Mouse (Mus musculus): ENCODE data around the gene Igf1r.
A peak's percentile ranks its signal among the peaks of the same experiment; 100 is the strongest.

The Igf1r gene

DNA sequence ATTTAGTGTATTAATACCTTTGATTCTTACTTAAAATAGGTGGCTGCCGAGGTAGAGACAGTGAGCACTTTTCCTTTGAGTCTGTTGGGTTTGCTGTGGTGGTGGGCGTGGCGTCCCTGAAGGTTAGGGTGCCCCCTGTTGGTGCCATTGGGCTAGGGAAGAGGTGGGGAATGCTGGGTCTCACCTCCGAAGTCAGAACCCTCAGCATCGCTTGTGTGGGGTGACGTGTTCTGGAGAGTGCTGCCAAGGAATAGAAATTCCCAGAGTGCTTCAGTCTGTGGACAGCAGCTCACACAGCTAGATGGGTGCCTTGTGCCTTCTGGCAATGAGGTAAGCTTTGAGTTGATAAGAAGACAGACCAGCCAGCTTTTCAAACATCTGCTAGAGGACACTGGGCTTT is 102.3 kb downstream of the Igf1r start:
- DNase-seq: no peak

DNA sequence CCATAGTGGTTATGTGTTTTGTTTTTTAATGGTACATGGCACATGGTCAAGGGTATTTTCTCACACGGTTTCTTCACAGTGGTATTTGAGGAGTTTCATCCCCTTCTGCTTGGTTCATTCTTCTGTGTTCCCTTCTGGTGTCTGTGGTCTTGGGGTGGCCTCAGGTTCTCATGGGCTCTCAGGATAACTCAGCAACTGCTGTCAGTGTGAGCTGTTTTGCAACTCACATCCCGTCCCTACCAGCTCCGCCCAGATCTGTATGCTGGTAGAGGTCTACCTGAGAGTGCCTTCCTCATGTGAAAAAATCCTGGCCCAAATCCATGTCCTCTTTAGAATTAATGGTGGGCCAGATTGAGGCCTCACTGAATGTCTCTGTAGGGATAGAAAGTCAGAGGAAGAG is 104.4 kb downstream of the Igf1r start:
- no peak for DNase-seq

GRCm38 (mm10) chr7:68059690-68060089 is 107.1 kb downstream of the Igf1r start:
- no peak for DNase-seq

GRCm38 (mm10) chr7:68061434-68061833 is 108.8 kb downstream of the Igf1r start:
- DNase-seq: no peak

GRCm38 (mm10) chr7:68062170-68062848 is 109.7 kb downstream of the Igf1r start:
- no peak for DNase-seq

DNA sequence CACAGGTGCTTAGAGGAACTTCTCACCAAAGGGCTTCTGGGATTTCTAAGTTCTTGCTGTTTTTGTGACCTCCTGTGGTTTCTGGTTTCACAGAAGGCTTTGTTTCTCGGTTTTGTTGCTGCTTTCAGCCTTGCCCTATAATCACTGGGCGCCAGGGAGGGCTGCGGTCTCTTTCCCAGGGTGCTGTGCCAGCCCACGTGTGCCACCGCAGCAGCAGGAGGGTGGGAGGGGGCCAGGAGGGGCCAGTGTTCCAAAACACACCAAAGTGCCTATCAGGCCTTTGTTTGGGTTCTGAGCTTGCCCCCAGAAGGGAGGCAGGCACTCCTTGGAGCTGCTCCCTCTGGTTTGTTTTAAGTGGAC is 110.2 kb downstream of the Igf1r start:
- no peak for DNase-seq

GRCm38 (mm10) chr7:68063711-68064110 is 111.1 kb downstream of the Igf1r start:
- DNase-seq: no peak

DNA sequence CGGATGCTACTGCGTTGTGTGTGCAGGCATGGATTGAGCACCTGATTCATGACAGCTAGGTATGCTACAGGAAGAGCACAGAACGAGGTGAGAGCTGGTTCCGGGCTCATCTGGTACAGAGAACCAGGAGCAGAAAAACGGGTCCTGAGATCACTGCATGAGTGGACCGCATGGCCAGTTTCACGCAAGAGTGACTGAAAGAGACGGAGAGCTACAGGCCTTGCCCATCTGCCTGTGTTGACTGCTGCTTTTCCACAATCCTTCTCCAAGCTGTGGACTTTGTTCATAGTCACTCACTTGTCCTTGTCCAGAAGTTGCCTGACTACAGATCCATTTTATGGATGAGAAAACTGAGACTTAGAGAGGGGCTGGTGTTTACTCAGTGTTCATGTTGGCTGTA is 111.5 kb downstream of the Igf1r start:
- DNase-seq: no peak

DNA sequence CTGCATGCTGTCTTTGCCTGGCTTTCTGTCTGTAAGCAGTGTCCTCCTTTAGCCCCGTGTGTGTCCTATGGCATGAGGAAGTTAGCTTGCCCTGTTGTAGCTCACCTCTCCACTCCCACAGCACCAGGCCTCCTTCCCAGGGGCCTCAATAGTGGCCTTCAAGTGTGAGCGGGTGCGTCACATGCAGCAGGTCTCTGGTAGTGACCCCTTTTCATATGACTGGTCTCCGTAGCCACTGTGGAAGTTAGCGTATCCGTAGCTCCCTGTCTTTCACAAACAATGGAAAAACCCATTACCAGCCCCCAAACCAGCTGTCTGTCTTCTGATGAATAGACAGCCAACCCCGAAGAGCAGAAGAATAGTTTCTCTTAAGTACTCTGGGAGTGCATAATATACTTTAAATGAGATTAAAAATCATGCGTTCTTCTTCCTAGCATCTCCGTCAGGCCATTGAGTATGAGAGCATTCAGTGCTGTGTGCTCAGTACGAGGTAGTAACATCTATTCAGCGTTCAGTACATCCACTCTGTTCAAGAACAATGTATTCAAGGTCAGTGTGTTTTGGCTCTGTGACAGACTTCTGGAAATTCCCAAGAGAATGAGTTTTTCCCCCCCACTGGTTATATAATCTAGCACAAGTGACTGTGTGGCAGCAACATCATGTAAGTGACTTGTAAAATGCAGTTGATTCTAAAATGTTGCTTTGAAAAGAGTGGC is 112.2 kb downstream of the Igf1r start:
- DNase-seq: no peak

GRCm38 (mm10) chr7:68065904-68066303 is 113.3 kb downstream of the Igf1r start:
- DNase-seq: no peak

- DNase-seq: no peak
These were observed 114.7 kb downstream of the Igf1r start for GRCm38 (mm10) chr7:68067321-68067720.

DNA sequence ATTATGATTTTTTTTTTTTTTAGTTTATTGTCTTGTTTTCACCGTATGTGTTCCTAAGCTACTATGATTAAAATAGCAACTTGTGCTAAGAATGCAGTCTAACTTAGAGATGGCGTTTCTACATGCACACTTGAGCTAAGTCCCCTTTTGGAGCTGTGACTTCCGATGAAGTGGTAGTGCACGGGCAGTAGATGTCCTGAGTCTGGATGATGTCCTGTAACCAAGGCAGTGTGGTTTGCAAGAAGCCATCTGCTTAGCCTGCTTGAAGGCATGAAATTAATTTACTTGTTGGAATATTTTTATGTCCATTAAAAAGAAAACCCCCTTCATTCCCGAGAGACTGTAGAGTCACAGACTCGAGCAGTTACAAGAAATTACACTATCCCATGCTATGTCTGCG is 116.7 kb downstream of the Igf1r start:
- DNase-seq: no peak

DNA sequence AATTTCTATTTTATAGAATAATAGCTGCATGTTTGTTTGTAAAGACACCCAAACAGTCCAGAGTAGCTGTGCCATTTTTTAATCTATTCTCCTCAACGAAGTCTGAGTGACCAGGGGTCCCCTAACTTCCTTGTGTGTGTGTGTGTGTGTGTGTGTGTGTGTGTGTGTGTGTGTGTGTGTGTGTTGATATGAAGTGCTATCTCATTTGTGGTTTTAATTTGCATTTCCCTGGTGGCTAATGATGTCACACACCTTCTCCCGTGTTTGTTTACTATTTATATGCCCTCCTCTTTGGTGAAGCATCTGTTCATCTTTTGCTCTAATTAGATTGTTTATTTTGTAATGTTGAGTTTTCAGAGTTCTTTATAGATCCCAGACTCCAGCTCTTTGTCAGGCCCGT is 117.4 kb downstream of the Igf1r start:
- no peak for DNase-seq

- DNase-seq: peak in 1 of 2 experiments; percentile 26
These were observed 118.0 kb downstream of the Igf1r start for GRCm38 (mm10) chr7:68070626-68071025.

- DNase-seq: no peak
These were observed 118.4 kb downstream of the Igf1r start for GRCm38 (mm10) chr7:68071050-68071449.

DNA sequence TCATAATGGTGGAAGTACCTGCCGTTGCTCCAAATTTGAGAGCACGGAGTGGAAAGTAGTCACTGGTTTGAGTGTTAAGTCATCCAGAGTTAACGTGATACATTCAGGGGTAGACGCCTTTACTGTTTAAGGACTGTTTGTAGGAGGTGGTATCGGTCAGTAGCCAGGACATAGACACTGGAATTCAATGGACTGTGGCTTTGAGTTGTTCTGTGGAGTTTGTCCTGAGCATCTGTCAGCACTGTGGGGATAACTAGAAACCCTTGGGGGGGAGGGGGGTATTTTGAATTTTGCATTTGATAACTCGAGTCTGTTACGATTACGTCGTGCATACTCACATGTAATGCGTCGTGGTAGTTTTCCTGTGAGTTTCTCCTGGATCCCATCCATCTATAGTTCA is 119.1 kb downstream of the Igf1r start:
- DNase-seq: no peak

DNA sequence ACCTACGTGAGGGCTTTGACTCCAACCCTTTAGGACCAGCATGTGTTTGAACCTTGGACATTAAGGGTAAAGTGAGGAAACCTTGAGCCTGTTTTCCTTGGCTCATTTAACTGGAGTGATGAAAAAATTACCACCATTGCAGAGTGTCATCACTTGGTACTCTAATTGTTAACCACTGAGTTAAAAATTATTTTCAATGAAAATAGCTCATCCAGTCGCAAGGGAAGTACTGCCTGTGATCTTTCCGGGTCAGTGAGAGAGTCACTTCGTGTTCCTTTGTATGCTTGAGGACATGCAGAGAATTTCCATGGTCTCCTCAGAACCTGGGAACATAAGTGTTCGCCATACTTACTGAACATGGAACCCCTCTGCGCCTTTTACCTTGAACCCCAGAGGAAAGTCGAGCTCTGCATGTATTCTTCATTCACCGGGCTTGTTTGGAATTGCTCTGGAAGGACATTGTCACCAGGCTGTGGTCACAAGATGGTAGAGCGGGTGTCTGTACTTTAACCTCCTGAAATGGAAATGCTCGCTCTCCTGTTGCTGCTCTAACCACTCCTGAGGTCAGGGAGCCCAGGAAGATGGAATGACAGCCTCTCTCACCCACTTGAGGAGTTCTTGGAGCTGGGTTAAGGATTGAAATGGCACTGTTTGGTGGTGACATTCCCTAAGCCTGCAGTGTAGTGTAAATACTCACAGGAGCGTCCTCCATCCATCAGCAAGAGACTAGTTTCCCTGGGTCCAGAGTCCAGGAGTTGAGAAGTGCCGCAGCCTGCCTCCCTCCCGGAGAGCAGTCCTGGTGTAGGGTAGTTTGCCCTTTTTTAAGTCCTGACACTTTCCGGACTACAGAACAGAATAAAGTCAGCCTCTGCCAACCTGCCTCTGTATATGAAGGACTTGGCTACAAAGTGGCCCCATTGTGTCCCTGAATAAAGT is 120.2 kb downstream of the Igf1r start:
- DNase-seq: no peak

DNA sequence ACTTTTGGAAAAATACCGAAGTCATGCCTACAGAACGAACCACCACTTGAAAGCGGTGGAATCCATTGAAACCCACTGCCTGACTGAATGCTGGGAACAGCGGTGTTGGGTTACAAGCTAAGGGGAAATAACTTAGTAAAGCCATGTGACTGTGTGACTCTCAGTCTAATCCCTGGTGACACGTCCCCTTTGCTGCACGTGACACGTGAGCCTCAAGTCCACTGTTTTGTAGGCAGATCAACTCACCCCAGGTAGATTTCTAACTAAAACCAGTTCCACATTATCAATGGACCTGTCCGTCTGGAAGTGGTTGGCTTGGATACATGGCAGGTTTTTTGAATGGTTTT is 120.8 kb downstream of the Igf1r start:
- DNase-seq: no peak

DNA sequence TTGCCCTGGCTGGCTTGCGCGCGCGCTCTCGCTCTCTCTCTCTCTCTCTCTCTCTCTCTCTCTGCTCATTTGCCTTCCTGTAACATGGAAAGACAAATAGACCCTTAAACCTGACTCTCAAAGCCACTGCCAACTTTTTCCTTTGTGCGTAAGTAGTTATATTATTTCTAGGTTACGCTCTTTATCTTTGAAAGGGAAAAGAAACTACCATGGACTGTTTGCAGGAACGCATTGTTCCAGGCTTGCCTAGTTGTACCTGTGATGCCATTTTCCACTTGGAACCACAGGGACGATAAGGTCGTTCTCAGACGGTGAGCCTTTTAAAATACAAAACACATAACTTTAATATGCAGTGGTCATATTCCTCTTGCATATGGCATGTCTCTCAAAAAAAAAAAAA is 122.1 kb downstream of the Igf1r start:
- DNase-seq: no peak

- no peak for DNase-seq
These were observed 122.8 kb downstream of the Igf1r start for GRCm38 (mm10) chr7:68075401-68075800.

GRCm38 (mm10) chr7:68080122-68080845 is 127.7 kb downstream of the Igf1r start:
- no peak for DNase-seq

- peak in 1 of 2 experiments; percentile 12 for DNase-seq
These were observed 132.7 kb downstream of the Igf1r start for GRCm38 (mm10) chr7:68085338-68085737.

DNA sequence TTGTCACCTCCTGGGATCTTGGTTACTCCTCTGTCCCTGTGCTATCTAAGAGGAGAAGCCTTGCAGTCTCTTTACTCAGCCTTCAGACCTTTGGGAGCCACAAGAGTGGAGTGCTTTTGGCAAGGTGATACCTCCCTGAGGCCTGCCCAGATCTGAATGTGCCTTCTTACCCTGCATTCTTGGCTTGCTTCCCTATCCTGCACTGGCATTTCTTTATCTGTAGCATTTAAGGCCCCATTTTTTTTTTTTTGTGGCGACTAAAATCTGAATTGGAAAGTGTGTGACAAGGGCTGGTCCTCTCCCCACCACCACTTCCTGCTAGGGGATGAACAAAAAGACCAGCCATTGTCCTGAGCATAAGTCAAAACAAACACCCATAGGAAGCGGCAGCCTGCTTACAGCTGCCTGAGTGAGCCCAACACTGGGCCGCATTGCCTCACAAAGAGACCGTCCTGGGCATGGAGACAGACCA is 133.3 kb downstream of the Igf1r start:
- DNase-seq: no peak

Data from spleen, adult 18-20 months (tissue).